Mouse (Mus musculus): Measurements from ENCODE around the gene Amz1.

The Amz1 gene

GRCm38 (mm10) chr5:140800288-140800923 is 76.5 kb downstream of the Amz1 start:
- DNase-seq (ENCODE audit: low read depth, low spot score), result no peak

GRCm38 (mm10) chr5:140801782-140802181 is 77.9 kb downstream of the Amz1 start:
- no peak for DNase-seq (ENCODE audit: low read depth, low spot score)

GRCm38 (mm10) chr5:140806252-140806651 is 82.3 kb downstream of the Amz1 start:
- DNase-seq (ENCODE audit: low read depth, low spot score), result no peak

- no peak for DNase-seq (ENCODE audit: low read depth, low spot score)
Measured at GRCm38 (mm10) chr5:140806939-140807338, 83.0 kb downstream of the Amz1 start.

Data from CD4-positive helper T cell, adult 2 months (primary cell).